Comparison of ENCODE assay signal across 9 mouse cellular contexts in the genomic region with DNA sequence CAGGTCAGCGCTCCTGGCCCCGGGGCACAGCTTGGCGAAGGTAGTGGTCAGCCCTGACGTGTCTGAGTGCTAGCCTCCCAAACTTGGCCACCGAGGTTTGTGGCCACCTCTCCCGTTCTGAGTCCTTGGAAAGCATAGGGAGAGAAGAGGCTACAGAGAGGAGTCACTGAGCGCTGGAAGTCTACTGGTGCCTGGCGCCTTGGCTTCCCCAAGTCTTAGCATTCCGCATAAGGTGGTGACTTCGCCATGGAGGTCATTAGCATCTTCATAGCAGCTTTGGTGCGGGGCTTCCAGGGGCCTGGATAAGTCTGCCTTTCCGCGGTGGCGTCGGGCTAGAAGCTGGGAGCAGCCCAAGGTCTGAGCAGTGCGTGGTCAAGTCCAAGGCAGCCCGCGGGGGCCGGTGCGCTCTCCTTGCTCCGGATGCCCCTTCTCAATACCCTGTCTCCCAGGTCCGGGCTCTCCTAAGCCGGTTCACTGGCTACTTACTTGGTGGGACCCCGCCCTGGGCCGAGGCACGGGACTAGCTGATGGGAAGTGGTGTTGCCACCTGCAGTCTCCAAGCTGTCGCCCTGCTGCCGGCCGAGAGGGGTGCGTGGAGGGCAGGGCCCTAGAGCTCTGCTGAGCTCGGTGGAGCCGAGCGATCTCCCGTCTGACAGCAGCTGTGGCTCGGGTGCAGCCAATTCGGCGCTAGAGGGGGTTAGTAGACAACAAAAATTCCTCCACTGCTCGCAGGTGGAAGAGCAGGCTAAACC. TPM values are rescaled to one million over a fixed set of nuclear protein-coding genes. Genes with fewer than 3 reads are reported as not detected.
DNase-seq lines count a peak whose midpoint lies in the region; ATAC-seq and TF ChIP-seq lines count a peak whose summit lies in the region.
"Had no signal": no experiment of that assay in that cellular context is flagged by ENCODE, and none has a peak within 500 bp of the region (broad histone marks: within the 10 kb centered on the region; RNA-seq: fewer than 3 reads in every experiment).

No protein-coding gene starts in this region.

- H3K4me2 ChIP-seq in midbrain, embryonic 15.5 days: peak overlapping the region; percentile 98

- TF ChIP-seq CTCF in testis, adult 2 months (IDR thresholded peaks at IDR 0.05; ENCODE audit: control insufficient read depth, insufficient read depth, insufficient replicate concordance, low read depth, low read length): no peak

- H3K27ac ChIP-seq in midbrain, embryonic 15.5 days: peak overlapping the region; percentile 73
- H3K27ac ChIP-seq in testis, adult 2 months (ENCODE audit: control insufficient read depth, insufficient read depth, low read depth, low read length): no peak overlapping the region

- H3K36me3 ChIP-seq in midbrain, embryonic 15.5 days (replicated peaks): no peaks in the 10 kb centered on the region
- no peaks in the 10 kb centered on the region for H3K36me3 ChIP-seq in testis, adult 2 months (ENCODE audit: control insufficient read depth, insufficient read depth, low read length)

- under 1% methylated on average over 38 of the region's 38 CpGs for WGBS in midbrain, embryonic 15.5 days

- TF ChIP-seq POLR2A in testis, adult 2 months (IDR thresholded peaks at IDR 0.05; ENCODE audit: control insufficient read depth, low read depth, low read length): no peak

- H3K9ac ChIP-seq in midbrain, embryonic 15.5 days: peak overlapping the region; percentile 70

- H3K27me3 ChIP-seq in midbrain, embryonic 15.5 days (replicated peaks): no peaks in the 10 kb centered on the region
- H3K27me3 ChIP-seq in testis, adult 2 months (ENCODE audit: control insufficient read depth, insufficient read depth, low read length): no peaks in the 10 kb centered on the region

- H3K9me3 ChIP-seq in midbrain, embryonic 15.5 days: no peaks in the 10 kb centered on the region

- peak; percentile 85 for ATAC-seq in frontal cortex, adult (ENCODE audit: low TSS enrichment)
- ATAC-seq in midbrain, embryonic 15.5 days (replicated peaks): peak; percentile 93

- peaks cover 13% of the 10 kb centered on the region for H3K4me1 ChIP-seq in midbrain, embryonic 15.5 days
- peaks cover 11% of the 10 kb centered on the region; the same call in 1 of the 2 replicates for H3K4me1 ChIP-seq in testis, adult 2 months (ENCODE audit: control insufficient read depth, insufficient read depth, low read length)

- peak; percentile 31 for DNase-seq in kidney, postnatal 10 days
- no peak for DNase-seq in kidney, adult 18-20 months
- peak; percentile 38 for DNase-seq in cerebellum, adult 9-10 months
- DNase-seq in layer of hippocampus, postnatal 14 days (ENCODE audit: low spot score in 2 of 2): peak; percentile 75 to 80
- no peak for DNase-seq in thymus, postnatal 0 days (ENCODE audit: low spot score)

- H3K4me3 ChIP-seq in midbrain, embryonic 15.5 days: peak overlapping the region; percentile 69
- peak overlapping the region; percentile 38 for H3K4me3 ChIP-seq in testis, adult 2 months (ENCODE audit: control insufficient read depth, low read depth, low read length)

RNA-seq across cellular contexts. Expression of a gene that starts 0.7 kb away (rescaled TPM):
- 100 to 1,000 TPM; 197 to 205 TPM for total RNA-seq in layer of hippocampus, postnatal 14 days (2021)
- 8.9 and 9.1 TPM in 2 replicates for polyA plus RNA-seq in midbrain, embryonic 15.5 days (2015; fragmentation: Nextera tagmentation; extraction: Ambion mirVana)
- 0.71 and 1.0 TPM in 2 replicates for polyA plus RNA-seq in testis, adult 2 months (2012; rRNA removed)
- polyA plus RNA-seq in thymus, postnatal 0 days (2015; fragmentation: Nextera tagmentation; extraction: Ambion mirVana): 0.08 TPM in 2 replicates
- polyA plus RNA-seq: liver, embryonic 16.5 days had no signal

Comparison
In these comparisons a context has a peak if more than half of its experiments do, and no peak if none do; other contexts are left out.
1. DNase-seq: peak in kidney, postnatal 10 days (single experiment), cerebellum, adult 9-10 months (single experiment) and layer of hippocampus, postnatal 14 days (2 of 2); none in kidney, adult 18-20 months (single experiment) and thymus, postnatal 0 days (single experiment).